Mouse (Mus musculus) kidney, adult 11 months (tissue): Measurements from ENCODE around the gene Pga5.

Source experiments
- DNase-seq: peaks from one replicate; pipeline ENCODE4 v3.0.0; 2022

Pga5 gene

DNA sequence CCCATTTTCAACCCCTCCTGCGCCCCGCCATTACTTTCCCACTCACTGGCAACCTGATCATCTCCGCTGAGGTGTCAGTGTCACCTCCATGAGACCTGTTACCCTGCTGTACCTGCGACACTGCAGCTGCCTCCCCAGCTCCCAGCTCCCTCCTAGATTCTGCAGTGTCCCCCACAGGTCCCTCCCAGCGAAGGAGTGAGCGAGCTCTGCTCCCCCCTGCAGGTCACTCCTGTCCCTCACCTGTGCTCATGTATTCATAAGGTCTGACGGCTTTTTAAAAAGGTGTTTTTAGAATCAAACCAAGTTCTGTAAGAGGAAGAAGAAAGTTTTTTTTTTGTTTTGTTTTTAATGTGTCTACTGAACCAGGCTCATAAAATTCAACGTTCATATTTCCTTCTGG is 24.3 kb upstream of the Pga5 start:
- no peak for DNase-seq

GRCm38 (mm10) chr19:10701013-10701726 is 23.3 kb upstream of the Pga5 start:
- no peak for DNase-seq

GRCm38 (mm10) chr19:10699851-10700250 is 22.0 kb upstream of the Pga5 start:
- no peak for DNase-seq

- no peak for DNase-seq
These were observed 20.5 kb upstream of the Pga5 start for GRCm38 (mm10) chr19:10698131-10698991.

GRCm38 (mm10) chr19:10695801-10696200 is 17.9 kb upstream of the Pga5 start:
- DNase-seq, result no peak

DNA sequence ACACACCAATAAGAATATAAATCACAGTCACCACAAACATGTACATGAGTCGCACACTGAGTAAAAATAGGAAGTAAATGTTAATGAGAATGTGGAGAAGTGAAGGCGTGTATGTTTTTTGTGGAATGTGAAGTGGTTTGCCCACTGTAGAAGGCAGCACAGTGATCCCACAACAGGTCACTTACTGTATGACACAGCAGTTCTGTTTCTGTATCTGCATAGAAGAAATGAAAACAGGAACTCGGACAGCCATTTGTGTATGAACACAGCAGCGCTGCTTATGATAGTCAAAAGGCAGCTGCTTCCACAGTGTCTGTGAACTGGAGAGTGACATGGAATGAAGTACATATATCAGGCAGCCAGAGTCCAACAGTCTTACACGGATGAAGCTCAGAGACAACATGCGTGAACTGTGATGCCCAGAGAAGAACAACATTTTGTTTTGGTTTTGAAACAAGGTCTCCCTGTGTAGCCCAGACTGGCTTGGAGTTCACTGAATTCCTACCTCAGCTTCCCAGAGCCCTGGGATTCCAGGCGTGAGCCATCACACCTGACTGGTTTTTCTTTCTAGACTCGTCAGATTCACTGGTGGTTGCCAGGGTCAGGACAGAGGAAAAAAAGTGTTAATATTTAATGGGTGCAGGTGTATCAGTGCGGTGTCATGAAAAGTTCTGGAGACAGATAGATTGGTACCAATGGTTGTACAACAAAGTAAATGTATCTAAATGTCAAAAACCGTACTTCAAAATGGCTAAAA is 16.2 kb upstream of the Pga5 start:
- no peak for DNase-seq

- peak; percentile 65 for DNase-seq
These were observed 14.5 kb upstream of the Pga5 start for GRCm38 (mm10) chr19:10692361-10692760.

DNA sequence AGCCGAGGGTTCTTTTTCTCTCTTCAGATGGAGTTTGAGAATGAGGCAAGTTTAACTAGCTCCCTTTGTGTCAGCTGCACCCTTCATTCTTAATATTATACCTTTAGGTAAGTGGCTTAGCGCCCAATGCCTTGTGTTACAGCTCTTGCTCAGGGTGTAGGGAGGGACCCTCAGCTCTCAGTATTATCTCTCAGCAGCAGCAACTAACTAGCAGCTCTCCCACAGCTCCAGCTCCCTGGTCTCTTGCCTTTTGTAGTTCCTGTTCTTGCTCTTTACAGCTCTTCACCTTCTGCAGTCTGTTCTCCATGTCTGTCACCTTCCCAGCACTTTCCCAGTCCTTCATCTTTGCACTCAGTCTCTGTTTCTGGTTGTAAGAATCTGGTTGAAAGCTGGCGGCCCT is 13.8 kb upstream of the Pga5 start:
- DNase-seq, result no peak

GRCm38 (mm10) chr19:10691121-10691520 is 13.2 kb upstream of the Pga5 start:
- no peak for DNase-seq

- DNase-seq, result peak; percentile 72
These were observed 12.5 kb upstream of the Pga5 start for GRCm38 (mm10) chr19:10690336-10690735.

- DNase-seq, result no peak
These were observed 11.7 kb upstream of the Pga5 start for GRCm38 (mm10) chr19:10689470-10690166.

- DNase-seq, result peak; percentile 94
These were observed 10.9 kb upstream of the Pga5 start, which contains the start of gene Vps37c for GRCm38 (mm10) chr19:10688537-10689352. Vps37c (plus strand) TSS chr19:10688735.

DNA sequence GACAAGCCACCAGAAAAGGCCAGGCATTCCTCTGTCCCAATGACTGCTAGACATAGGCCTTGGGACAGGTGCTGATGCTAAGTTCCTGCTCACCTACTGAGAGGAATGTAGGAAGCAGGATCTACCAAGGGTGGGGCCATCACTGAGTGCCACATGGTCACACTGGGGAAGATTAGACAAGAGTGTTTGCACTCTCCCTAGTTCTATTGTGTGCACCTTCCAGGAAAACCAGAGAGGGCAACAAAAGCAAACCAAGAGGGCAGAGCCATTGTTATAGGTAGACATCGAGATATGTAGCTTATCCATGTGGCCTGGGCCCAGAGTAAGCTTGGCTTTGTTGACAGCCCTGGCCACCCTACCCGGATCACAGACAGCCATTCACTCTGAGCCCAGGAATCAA is 7.9 kb upstream of the Pga5 start:
- DNase-seq, result no peak

DNA sequence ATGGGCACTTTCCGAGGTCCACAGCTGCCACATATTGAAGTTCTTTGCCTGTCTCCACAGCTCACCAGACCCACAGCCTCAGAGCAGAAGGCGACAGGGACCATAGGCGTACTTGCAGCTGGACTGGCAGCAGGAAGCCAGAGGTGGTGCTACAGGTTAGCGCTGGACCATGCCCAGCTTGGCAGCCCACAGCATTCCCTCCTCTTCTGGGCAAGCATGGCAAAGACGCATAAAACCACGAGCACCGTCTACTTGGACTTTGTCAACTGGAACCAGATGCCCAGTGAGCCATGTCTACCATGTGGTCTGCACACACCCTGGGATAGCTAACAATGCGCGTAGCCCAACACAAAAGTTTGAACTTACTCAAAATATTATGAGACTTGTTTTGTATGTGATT is 7.2 kb upstream of the Pga5 start:
- DNase-seq, result peak; percentile 85

GRCm38 (mm10) chr19:10681571-10681970 is 3.7 kb upstream of the Pga5 start:
- no peak for DNase-seq

DNA sequence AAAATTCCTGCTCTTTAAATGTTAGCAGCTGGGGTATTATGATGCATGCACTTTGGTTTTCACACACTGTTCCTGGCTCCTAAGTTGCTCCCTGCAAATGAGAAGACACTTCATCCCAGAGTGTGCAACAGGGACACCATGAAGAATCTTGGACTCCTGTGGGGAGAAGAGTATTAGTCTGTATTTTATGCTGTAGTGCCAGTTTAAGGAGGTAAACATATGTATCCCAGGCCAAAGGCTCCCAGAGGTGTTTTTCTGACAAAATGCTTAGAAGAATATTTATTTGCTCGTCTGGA is 849 bp upstream of the Pga5 start:
- DNase-seq, result no peak

GRCm38 (mm10) chr19:10676656-10677055 is 1.2 kb downstream of the Pga5 start:
- no peak for DNase-seq

GRCm38 (mm10) chr19:10673275-10673674 is 4.6 kb downstream of the Pga5 start:
- DNase-seq, result no peak

GRCm38 (mm10) chr19:10671854-10672417 is 5.9 kb downstream of the Pga5 start:
- no peak for DNase-seq

GRCm38 (mm10) chr19:10671319-10671718 is 6.6 kb downstream of the Pga5 start:
- no peak for DNase-seq

DNA sequence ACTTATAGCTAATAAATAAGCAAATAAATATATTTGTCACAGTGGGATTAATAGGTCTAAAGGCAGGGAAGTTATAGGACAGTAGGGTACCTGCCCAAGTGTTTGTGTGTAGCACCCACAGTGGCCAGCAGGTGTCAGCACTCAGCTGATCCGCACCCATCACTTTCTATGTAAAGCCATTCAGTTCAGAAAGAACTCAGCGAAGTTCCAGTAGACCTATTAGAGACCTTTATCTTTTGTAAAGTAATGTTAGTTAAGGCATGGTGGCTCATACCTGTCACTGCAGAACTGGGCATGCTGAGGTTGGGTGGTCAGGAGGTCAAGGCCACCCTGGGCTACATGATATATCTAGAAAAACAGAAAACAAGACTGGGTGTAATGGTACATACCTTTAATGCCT is 12.4 kb downstream of the Pga5 start:
- DNase-seq, result peak; percentile 26

GRCm38 (mm10) chr19:10665093-10665492 is 12.8 kb downstream of the Pga5 start:
- no peak for DNase-seq
